Mouse (Mus musculus): ENCODE measurements around the gene Retreg3. TPM values are rescaled to one million over a fixed set of nuclear protein-coding genes. Genes with fewer than 3 reads are reported as not detected.

The Retreg3 gene
- polyA plus RNA-seq, 1 experiment from 2014 or later, result 28.4 TPM

GRCm38 (mm10) chr11:101082208-101083082, 37.2 kb downstream of the Retreg3 start, which contains the start of gene Coasy:
Gene Coasy (plus strand): TSS chr11:101082565.
- H3K36me3 ChIP-seq (replicated peaks), result no peaks in the 10 kb centered on the region
- peaks cover 34% of the 10 kb centered on the region for H3K4me1 ChIP-seq
- H3K4me3 ChIP-seq, result peak within 1 kb of the TSS; percentile 72
- no peaks in the 10 kb centered on the region for H3K9me3 ChIP-seq
- H3K27ac ChIP-seq, result peak within 1 kb of the TSS; percentile 88
- H3K27me3 ChIP-seq (replicated peaks), result peaks cover 37% of the 10 kb centered on the region
- H3K9ac ChIP-seq, result peak within 1 kb of the TSS; percentile 83
- WGBS, result under 1% methylated on average over 51 of the region's 51 CpGs
- peak within 1 kb of the TSS; percentile 95 for H3K4me2 ChIP-seq
- ATAC-seq (replicated peaks), result peak; percentile 87

DNA sequence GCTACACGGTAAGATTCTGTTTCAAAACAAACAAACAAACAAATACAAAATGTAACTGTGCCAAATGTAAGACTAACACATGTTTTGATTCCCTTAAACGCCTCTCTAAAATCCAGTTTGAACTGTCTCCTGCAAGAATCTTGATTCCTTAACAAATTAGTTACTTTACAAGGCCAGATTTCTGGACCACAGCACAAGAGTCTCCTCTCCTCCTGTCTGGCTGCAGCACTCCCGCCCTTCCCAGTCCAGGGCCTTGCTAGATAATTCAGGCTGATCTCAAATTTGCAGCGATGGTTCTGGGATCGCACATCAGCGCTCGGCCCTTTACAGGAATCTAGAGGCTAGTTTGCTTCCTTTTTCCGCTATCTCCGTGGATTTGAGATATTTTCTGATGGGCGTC, 38.0 kb downstream of the Retreg3 start:
- ATAC-seq (replicated peaks), result no peak
- peaks cover 32% of the 10 kb centered on the region for H3K4me1 ChIP-seq
- H3K4me2 ChIP-seq, result peak overlapping the region; percentile 95
- H3K4me3 ChIP-seq, result peak overlapping the region; percentile 72
- peaks cover 45% of the 10 kb centered on the region for H3K27me3 ChIP-seq (replicated peaks)
- H3K27ac ChIP-seq, result peak overlapping the region; percentile 88
- H3K36me3 ChIP-seq (replicated peaks), result no peaks in the 10 kb centered on the region
- H3K9me3 ChIP-seq, result no peaks in the 10 kb centered on the region
- peak overlapping the region; percentile 41 for H3K9ac ChIP-seq
- WGBS, result 6% methylated on average over 10 of the region's 10 CpGs

DNA sequence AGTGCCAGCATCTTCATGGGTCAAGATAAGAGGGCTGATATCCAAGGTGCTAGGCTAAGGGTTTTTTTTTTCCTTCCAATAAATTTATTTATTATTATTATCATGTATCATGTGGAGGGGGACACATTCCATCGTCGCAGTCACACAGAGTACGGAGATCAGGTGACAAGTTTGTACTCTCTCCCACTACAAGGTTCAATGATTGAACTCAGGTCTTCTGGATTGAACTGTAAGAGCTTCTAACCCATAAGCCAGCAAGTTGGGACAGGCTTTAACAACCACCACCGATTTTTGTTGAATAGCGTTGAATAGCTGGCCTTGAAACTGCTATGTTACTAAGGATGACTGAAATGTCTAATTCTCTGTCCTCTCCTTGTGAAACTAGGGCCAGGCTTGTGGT, 39.3 kb downstream of the Retreg3 start:
- ATAC-seq (replicated peaks), result no peak

DNA sequence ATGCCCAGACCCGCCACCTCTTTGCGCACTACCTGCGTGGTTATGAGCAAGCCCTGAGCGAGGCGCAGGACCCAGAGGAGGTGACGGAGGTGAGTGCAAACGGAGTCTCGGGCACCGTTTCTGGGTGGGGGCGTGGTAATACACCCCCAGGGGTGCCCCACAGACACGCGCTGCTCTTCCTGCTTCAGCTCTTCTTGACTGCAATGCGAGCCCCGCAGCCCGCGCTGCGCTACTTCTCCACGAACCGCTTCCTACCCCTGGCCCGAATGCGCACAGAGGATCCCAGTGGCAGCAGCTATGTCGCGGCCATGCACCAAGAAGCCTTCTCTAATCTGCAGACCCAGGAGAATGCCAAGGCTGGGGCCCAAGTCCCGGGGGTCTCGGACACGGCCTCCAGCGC, 39.9 kb downstream of the Retreg3 start:
- ATAC-seq (replicated peaks), result no peak
- 4% methylated on average over 27 of the region's 27 CpGs for WGBS
- Histone ChIP-seq H3K36me3 (replicated peaks) (no peaks in the 10 kb centered on the region), H3K9me3 (no peaks in the 10 kb centered on the region), H3K4me3 (peak overlapping the region; percentile 11; the same call in 1 of the 2 replicates), H3K27me3 (replicated peaks) (peaks cover 46% of the 10 kb centered on the region), H3K4me1 (peaks cover 20% of the 10 kb centered on the region), H3K9ac (no peak overlapping the region), H3K4me2 (no peak overlapping the region; the same call in 1 of the 2 replicates), H3K27ac (no peak overlapping the region)

More for the DNA sequence above, 39.3 kb downstream of the Retreg3 start:
- Histone ChIP-seq H3K36me3 (replicated peaks) (no peaks in the 10 kb centered on the region), H3K4me3 (no peak overlapping the region), H3K4me2 (no peak overlapping the region), H3K27ac (no peak overlapping the region), H3K4me1 (peaks cover 20% of the 10 kb centered on the region), H3K9ac (no peak overlapping the region), H3K27me3 (replicated peaks) (peaks cover 46% of the 10 kb centered on the region), H3K9me3 (no peaks in the 10 kb centered on the region)
- WGBS, result 57% methylated on average over 5 of the region's 5 CpGs

GRCm38 (mm10) chr11:101078121-101078520, 41.6 kb downstream of the Retreg3 start, which contains the start of gene Hsd17b1:
Gene Hsd17b1 (plus strand): TSS chr11:101078411.
- no peak within 1 kb of the TSS for H3K27ac ChIP-seq
- H3K4me3 ChIP-seq, result no peak within 1 kb of the TSS
- 67% methylated on average over 9 of the region's 9 CpGs for WGBS
- H3K27me3 ChIP-seq (replicated peaks), result peaks cover 46% of the 10 kb centered on the region
- H3K4me1 ChIP-seq, result peaks cover 12% of the 10 kb centered on the region
- H3K9ac ChIP-seq, result no peak within 1 kb of the TSS
- H3K9me3 ChIP-seq, result no peaks in the 10 kb centered on the region
- H3K36me3 ChIP-seq (replicated peaks), result no peaks in the 10 kb centered on the region
- H3K4me2 ChIP-seq, result no peak within 1 kb of the TSS
- ATAC-seq (replicated peaks), result no peak

DNA sequence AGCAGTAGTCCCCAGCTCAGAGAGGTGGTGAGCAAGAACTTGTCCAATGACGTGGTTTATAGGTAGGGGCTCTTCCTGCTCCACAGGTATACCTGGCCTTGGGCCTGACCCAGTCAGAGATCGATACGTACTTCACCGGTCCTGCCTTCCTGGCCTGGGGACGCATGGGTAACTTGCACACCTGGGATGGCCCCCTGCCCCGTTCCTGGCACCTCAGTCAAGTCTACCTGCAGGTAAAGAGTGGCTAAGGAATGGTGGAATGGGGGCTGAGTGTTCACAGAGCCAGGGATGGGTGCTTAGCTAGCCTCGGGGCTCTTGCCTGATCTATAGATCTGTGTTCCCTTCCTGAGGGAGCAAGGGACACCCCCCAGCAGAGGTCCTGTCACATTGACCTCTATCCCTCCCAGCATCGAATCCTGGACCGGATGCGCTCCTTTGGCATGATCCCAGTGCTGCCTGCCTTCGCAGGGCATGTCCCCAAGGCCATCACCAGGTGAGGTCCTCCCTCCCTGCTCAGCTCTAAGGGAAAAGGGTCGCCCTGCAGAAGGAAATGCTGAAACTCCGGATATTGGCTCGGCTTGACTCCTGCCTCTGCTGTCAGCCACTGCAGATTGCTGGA, 47.8 kb downstream of the Retreg3 start:
- Histone ChIP-seq H3K4me3 (no peak overlapping the region), H3K36me3 (replicated peaks) (no peaks in the 10 kb centered on the region), H3K27ac (no peak overlapping the region), H3K9me3 (no peaks in the 10 kb centered on the region), H3K4me1 (peaks cover 18% of the 10 kb centered on the region), H3K27me3 (replicated peaks) (peaks cover 4% of the 10 kb centered on the region), H3K9ac (no peak overlapping the region), H3K4me2 (no peak overlapping the region)
- ATAC-seq (replicated peaks), result no peak
- WGBS, result 73% methylated on average over 14 of the region's 14 CpGs

GRCm38 (mm10) chr11:101070987-101071386, 48.7 kb downstream of the Retreg3 start:
- H3K4me2 ChIP-seq, result peak overlapping the region; percentile 94
- WGBS, result 72% methylated on average over 6 of the region's 6 CpGs
- H3K36me3 ChIP-seq (replicated peaks), result no peaks in the 10 kb centered on the region
- H3K27ac ChIP-seq, result no peak overlapping the region
- H3K27me3 ChIP-seq (replicated peaks), result no peaks in the 10 kb centered on the region; the same call in 1 of the 2 replicates
- H3K9me3 ChIP-seq, result no peaks in the 10 kb centered on the region
- peak overlapping the region; percentile 78 for H3K4me3 ChIP-seq
- H3K4me1 ChIP-seq, result peaks cover 22% of the 10 kb centered on the region
- no peak for ATAC-seq (replicated peaks)
- peak overlapping the region; percentile 90 for H3K9ac ChIP-seq

DNA sequence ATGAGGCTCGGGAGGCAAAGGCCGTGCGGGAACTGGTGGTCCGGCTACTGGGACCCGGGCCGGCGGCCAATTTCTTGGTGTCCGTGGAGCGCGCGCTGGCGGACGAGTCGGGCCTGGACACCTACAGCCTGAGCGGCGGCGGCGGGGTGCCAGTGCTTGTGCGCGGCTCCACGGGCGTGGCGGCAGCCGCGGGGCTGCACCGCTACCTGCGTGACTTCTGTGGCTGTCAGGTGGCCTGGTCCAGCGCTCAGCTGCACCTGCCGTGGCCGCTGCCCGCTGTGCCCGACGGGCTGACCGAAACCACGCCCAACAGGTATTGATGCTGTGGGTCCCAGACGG, 49.5 kb downstream of the Retreg3 start:
- Histone ChIP-seq H3K9ac (peak overlapping the region; percentile 90), H3K27me3 (replicated peaks) (no peaks in the 10 kb centered on the region; the same call in 1 of the 2 replicates), H3K27ac (peak overlapping the region; percentile 84), H3K9me3 (no peaks in the 10 kb centered on the region), H3K4me3 (peak overlapping the region; percentile 78), H3K36me3 (replicated peaks) (no peaks in the 10 kb centered on the region), H3K4me2 (peak overlapping the region; percentile 94), H3K4me1 (peaks cover 22% of the 10 kb centered on the region)
- WGBS, result under 1% methylated on average over 36 of the region's 36 CpGs
- ATAC-seq (replicated peaks), result peak; percentile 74

DNA sequence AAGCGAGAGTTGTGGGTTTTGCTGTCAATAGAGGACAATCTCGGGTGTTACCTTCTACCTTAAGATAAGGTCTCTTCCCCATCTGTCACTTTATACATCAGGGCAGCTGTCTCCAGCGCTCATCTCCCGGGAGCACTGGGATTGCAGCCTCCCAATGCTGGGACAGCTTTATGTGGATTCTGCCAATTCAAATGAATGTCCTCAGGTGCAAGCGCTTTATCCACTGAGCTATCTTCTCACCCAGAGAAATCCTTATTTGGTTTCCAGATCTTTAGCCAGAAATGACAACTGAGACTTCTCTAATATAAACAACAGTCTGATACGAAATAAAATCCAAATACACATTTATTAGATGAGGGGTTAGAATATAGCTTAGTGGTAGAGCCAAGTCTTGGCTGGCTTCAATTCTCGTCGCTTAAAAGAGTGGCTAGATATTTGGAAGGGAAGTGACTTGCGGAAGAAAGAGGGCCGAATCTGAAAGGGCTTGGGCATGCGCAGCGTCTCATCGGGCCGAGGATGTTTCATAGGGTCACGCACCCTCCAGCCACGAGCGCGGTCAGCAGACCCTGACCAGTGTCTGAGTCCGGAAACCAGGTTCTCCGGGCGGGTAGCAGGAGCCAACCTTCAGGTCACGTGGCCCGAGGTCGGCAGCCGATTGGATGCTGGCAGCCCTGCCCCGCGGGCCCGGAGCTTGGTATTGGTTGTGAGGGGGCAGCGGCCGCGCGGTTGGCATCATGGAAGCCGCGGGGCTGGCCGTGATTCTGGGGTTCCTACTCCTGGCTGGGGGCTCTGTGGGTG, 50.1 kb downstream of the Retreg3 start, which contains the start of gene Naglu:
Gene Naglu (plus strand): TSS at position 622 of the 798 bp plus-strand sequence.
- ATAC-seq (replicated peaks), result peak; percentile 92

GRCm38 (mm10) chr11:101066549-101067412, 52.9 kb downstream of the Retreg3 start:
- peaks cover 16% of the 10 kb centered on the region for H3K36me3 ChIP-seq (replicated peaks)
- peak overlapping the region; percentile 35 for H3K9ac ChIP-seq
- no peak for ATAC-seq (replicated peaks)
- no peaks in the 10 kb centered on the region; the same call in 1 of the 2 replicates for H3K27me3 ChIP-seq (replicated peaks)
- peak overlapping the region; percentile 58 for H3K4me2 ChIP-seq
- 16% methylated on average over 18 of the region's 18 CpGs for WGBS
- H3K4me3 ChIP-seq, result peak overlapping the region; percentile 28
- peaks cover 22% of the 10 kb centered on the region for H3K4me1 ChIP-seq
- no peaks in the 10 kb centered on the region for H3K9me3 ChIP-seq
- H3K27ac ChIP-seq, result 0 out of 2 replicates have a peak overlapping the region, but pooled peaks have one; percentile 30

More for the DNA sequence above, 50.1 kb downstream of the Retreg3 start, which contains the start of gene Naglu:
- Histone ChIP-seq H3K4me2 (peak within 1 kb of the TSS; percentile 94), H3K4me3 (peak within 1 kb of the TSS; percentile 78), H3K27ac (peak within 1 kb of the TSS; percentile 84), H3K36me3 (replicated peaks) (no peaks in the 10 kb centered on the region), H3K9ac (peak within 1 kb of the TSS; percentile 90), H3K4me1 (peaks cover 22% of the 10 kb centered on the region), H3K27me3 (replicated peaks) (no peaks in the 10 kb centered on the region; the same call in 1 of the 2 replicates), H3K9me3 (no peaks in the 10 kb centered on the region)
- WGBS, result 4% methylated on average over 35 of the region's 35 CpGs

DNA sequence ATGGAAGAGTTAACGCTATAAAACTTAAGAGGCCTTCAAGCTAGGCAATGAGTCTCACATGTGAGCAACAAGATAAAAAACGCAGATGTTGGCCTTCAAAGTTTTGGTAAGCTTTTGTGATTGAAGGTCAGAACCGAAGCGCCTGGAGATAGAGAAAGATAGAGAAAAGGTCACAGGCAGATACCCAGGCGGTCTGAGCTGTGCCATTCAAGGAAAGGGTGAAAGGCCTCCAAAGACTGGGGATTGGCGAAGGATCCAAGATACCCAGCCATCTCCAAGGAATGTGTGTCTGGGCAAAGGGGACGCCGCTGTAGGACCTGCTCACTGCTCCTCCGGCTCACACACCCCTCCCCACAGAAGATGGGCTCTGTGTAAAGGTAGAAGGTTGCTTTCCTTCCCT, 54.7 kb downstream of the Retreg3 start:
- no peak overlapping the region for H3K4me2 ChIP-seq
- peaks cover 13% of the 10 kb centered on the region for H3K4me1 ChIP-seq
- H3K9ac ChIP-seq, result no peak overlapping the region
- no peaks in the 10 kb centered on the region; the same call in 1 of the 2 replicates for H3K27me3 ChIP-seq (replicated peaks)
- no peak overlapping the region for H3K27ac ChIP-seq
- 94% methylated on average over 9 of the region's 9 CpGs for WGBS
- H3K9me3 ChIP-seq, result no peaks in the 10 kb centered on the region
- H3K4me3 ChIP-seq, result no peak overlapping the region
- H3K36me3 ChIP-seq (replicated peaks), result peaks cover 21% of the 10 kb centered on the region
- ATAC-seq (replicated peaks), result no peak
